Mouse (Mus musculus): ENCODE results near the gene Mras.

Gene Mras

DNA sequence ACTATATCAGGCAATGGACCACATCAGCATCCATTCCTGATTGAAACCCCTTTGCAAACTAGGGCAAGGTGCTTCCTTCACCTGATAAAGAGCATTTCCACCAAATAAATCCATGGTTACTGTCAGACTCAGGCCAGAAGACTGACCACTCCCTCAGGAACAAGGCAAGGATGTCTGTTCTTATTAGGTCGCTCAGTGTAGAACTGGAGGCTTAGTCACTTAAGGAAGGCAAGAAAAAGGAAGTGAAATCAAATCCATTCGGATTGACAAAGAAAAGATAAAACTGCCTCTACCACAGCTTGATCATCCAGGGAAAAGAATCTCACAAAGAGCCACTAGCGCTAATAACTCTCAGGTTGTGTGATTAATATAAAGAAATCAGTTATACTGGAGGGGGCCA lies 27.9 kb downstream of the Mras start:
- no peak for DNase-seq

DNA sequence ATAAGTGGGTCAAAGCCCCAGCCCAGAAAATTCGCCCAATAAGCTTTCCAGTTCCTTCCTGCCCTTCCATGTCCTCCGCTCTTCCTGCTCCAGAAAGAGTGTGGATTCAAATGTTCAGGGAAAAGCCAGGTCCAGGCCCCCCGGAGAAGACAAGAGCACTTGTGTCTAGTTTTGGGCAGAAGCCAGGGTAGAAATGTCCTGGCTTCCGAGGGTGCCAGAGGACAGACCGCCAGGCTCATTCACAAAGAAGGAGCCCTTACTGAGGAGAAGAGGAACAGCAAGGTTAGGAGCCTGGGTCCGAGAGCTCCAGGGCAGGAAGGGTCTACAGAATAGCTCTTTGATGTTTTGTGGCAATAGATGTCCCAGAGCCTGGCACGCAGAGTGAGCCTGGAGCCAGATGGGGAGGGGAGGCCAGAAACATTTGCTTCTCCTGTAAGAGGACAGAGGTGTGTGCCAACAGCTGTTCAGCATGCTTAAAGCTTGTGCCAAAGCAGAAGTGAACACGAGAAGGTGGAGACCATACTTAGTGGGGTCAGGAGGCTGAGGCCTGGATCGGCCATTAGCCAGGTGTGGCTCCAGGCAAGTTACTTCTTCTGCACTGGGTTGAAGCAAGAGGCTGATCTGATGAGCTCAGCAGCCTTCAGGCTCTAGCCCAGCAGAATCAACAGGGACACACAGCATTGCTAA lies 35.8 kb downstream of the Mras start:
- DNase-seq: no peak

DNA sequence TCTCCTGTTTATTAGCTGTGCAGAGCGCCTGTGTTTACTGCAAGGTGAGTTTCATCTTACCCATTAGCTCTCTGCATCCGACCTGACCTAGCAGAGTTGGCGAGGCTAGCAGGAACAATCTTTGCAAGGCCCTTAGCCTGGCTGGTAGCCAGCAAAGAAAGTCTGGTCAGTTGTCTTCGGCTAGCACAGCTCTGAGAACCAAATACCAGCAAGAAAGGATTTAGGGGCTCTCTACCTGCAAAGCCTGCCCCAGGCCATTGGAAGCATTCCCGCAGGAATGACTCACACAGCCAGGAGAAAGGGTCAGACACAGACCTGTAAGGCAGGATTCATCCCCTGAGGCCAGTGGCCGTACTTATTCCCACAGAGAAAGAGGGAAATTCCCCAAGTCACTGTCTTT lies 36.4 kb downstream of the Mras start:
- DNase-seq: no peak

DNA sequence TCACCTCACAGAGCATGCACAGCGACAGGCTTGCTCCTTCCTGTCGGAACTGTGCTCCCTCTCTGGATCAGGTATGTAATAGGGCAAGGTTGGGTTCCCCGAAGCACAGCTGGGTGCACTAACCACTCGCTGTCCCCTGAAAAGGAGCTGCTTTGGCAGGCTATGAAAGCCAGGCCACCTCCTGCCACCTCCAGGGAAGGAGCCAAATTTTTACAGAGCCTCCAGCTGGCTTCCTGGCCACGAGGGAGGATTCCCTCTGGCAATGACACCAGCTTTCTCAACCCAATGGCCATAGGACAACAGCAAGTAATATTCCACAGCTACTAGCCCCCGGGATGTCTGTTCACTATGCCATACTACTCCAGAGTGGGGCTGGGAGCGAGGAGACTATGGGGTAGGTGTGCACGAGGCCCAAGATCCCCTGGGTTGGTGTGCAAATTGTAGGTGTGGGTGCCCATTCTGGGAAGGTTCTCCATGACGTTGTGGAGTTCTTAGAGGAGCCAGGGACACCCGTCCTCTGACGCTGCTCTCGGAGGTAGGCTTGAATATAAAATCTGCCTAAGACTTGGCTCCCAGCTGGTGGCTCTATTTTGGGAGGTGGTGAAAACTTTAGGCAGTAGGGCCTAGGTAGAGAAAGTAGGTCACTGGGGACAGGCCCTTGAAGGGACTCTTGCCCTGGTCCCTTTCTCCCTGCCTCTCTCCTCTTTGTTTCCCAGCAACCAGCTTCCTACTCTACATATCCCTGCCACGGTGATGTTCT lies 39.9 kb downstream of the Mras start:
- DNase-seq: no peak

DNA sequence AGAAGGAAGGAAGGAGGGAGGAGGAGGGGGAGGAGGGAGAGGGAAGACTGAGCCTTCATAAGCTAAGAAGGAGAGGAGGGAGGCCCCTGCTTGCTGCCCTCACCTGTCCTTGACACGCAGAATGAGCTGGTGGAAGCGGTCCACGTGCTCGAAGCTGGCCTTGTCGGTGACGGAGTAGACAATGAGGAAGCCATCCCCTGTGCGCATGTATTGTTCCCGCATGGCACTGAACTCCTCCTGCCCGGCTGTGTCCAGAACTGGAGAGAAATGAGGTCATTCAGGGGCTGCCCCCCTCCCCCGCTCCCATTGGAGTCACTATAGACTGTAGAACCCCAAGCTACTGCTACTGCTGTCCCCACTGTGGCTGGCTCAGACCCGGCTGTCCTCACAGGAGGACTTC lies 42.8 kb downstream of the Mras start:
- peak; percentile 69 for DNase-seq

DNA sequence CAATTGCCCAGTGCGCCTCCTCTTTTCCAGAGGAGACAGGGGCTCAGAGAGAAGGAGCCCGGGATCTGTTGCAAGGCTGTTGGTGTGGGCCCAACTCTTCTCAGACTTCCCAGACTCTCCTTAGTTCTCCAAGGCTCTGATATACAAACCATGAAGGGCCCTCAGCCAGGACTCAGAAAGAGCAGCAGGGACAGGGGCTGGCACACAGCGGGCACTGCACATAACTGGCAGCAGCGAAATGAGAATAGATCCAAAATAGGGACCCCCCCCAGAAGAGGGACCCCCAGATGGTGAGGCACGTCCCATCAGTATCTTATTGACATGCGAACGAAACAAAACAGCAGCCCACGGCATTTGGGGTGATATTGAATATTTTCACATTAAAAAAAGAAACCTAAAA lies 44.0 kb downstream of the Mras start:
- no peak for DNase-seq

DNA sequence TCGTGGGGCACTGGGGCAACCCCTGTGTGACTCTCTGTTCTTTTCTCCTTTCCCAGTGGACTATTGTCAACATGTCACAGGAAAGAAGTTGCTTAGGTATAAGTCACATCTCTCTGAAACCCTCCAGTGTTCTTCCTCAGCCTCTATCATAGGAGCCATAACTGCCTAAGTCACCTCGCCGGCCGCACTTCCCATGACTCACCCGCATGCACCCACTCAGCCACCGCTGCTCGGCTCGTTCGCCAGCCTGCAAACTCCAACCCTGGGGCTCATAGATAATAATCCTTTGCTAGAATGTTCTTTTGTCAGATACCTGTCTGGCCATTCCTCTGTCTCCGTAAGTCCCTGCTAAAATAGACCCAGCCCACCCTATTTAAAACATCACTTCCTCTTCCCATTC lies 45.6 kb downstream of the Mras start:
- no peak for DNase-seq

DNA sequence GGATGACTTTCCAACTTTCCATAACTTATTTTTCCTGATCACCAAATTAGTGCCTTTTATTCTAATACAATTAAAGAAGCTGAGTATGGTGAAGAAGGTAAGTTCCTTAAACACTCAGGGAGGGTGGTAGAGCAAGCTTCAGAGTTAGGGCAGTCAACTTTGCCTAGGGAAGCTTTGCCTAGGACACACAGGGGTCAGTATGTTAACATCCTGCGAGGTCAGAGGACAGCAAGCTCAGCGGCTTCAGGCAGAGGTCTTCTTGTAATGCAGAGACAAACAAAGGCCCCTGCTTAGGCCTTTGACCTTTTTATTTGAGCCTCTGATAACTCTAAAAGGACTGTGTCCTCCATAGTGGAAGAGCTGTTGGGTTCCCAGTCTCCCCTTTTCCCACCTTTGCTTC lies 46.5 kb downstream of the Mras start:
- no peak for DNase-seq

DNA sequence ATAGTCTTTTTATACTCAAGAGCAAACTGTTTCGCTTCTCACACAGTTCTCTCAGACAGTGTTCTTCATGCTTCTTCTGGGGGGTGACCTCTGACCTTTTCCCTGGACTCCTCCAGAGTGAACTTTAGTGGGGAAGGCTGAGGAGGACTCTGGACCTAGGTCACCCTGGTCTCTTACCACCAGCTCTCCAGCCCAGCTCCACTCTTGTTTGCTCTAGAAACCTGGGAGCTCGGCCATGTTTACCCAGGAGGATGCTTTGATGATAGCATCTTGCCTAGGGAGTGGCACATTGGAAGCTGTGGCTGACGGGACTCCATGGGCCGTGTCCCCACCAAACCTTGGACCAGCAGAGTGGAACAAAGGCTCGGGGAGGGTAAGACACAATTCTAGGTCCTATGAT lies 47.0 kb downstream of the Mras start:
- DNase-seq: no peak

DNA sequence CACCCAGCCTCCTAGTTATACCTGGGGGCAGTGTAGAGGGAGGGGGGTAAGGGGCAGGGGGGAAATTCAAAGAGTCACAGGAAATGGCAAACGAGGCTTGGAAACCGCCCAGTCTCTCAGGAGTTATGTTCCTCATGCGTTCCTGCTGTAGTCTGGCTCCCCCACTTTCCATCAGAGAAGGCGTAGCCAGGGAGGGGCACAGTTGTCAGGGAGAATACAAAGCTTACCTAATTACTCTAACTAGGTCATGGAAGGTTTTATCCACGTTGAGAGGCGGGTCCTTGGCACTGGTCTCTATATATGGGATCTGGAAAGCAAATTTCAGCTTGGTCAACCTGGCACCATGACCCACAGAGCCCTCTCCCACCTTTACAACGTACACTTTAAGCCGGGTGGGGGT lies 47.7 kb downstream of the Mras start:
- peak; percentile 56 for DNase-seq

DNA sequence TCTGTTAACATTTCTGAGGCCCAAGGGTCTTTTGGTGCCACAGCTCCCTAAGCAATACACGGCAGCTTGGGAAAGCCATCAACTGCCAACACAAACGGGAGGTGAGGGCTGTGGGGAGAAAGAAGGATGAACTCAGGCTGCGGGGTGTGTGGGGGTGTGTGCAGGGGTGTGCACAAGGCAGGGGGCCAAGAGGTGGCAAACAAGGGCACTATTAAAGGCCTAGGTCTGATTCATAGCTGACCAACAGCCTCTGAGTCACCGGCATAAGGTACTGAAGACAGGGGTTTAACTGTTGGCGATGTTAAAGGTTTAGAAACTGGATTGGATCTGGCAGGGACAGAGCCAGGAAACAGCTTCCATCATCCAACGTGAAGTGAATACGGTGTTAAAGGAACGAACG lies 48.3 kb downstream of the Mras start:
- DNase-seq: no peak

DNA sequence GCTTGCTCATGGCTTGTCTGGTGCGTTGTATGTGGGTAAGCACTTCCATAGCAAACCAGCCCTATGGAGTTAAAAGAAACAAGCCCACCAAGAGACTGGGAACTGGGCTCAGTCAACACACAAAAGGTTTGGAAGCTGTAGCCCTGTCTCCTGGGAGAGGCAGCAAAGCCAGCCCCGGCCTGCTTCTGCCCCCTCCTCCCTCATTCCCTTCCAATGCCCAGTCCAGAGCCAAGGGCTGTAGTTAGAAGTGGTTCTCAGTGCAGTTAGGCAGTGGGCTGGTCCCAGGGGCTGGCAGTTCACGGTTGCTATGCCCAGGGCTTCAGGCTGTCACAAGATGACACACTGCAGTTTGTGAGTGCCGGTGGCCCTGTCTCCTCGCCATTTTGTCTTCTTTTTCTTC lies 49.1 kb downstream of the Mras start:
- no peak for DNase-seq

DNA sequence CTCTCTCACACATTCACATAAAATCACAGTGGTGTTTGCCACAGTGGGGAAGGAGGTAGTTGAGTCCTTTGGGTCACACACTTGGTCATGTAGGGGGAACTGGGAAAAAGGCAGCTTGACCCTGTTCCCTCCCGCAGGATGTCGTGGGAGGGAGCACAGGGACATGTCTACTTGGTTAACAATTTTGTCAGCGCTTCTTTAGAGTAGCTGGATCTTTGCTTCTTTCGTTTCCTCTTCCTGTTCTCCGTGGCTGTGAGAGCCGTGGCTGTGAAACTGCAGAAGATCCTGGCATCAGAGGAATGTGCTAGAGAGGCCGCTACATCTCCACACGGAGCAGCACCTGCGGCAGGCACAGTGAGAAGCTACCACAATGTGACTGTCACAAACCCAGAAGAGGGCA lies 54.6 kb downstream of the Mras start:
- DNase-seq: no peak

DNA sequence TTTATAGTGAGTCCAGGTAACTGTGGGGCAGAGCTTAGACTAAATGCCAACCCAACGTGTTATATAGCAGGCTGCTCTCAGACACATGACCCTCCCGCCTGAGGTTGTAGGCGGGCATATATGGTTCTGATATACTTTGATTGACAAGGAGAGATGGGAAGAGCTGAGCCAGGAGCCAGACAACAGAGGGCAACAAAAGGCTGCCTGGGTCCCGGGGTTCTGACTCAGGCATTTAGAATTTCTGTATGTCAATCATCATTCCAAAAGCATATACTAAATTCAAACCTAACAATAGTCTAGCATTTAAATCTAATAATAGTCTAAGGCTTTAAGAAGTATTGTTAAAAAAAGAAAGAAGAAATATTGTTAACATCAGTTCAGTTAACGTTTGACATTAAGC lies 58.0 kb downstream of the Mras start:
- no peak for DNase-seq

DNA sequence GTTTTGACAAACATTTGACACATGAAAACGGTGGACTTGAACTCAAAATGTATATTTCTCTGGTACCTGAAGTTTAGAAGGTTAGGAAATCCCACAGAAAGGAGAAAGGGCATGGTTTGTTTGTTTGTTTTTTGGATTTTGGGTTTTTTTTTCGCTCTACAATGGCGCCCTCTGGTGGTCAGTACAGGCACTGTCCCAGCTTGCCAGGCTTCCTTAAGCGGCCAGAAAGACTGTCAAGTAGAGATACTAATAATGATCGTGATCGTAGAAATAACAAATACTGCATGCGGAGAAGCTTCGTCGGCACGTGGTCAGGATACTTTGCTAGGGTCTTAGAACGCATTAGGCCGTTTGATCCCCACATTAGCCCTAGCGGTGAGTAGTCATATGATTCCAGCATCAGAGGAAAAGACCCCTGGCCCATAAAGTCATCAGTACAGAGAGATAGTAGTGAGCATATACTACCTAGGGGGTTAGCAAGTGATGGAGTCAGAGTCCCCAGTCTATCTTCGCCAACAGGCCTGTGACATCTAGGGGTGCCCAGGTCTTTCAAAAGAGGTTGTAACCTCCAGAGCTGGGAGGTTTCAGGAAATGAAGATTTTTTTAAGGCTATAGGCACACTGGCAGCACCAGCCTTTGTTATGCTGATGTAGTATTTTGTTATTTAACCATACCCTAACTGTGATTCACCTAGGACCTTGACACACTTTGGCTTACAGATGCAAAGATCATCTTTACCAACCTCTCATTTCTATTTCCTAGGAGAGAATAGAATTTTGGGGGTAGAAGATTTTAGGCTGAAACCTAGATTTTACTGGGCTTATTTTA lies 60.4 kb downstream of the Mras start:
- DNase-seq: peak; percentile 62

DNA sequence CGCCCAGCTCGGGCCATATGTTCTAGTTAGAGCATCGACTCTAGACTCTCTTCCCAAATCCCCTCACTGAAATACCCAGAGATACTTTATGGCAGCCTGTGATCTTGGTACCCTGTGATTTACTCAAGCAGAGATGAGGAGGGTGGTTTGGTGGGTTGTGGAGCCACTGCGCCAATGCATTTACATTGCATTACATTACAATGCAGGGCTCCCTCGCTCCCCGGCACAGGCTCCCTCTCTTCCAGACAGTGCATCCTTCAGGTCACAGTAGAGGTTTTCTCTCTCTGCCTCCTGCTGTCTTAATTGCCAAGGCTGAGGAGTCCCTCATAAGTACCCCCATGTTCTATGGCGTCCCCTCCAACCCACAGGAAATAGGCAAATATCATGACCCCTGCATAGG lies 68.8 kb downstream of the Mras start:
- DNase-seq: no peak

DNA sequence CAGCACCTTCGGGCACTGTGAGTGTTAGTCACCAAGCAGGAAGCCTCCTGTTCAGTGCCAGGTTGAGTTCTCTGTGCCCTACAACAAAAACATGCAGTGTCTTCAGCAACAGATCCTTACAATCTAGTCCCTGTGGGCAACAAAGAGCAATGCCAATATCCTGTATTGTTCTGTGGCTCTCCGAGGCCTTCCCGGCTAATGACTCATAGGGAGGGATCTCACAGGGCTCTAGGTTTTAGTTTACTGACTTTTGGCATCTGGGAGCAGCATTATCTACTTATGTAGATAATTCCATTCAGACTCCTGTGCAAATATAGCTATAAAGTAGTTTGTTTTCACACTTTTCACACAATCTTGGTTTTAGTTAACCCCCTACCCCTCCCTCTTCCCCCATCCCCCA lies 71.3 kb downstream of the Mras start:
- no peak for DNase-seq

DNA sequence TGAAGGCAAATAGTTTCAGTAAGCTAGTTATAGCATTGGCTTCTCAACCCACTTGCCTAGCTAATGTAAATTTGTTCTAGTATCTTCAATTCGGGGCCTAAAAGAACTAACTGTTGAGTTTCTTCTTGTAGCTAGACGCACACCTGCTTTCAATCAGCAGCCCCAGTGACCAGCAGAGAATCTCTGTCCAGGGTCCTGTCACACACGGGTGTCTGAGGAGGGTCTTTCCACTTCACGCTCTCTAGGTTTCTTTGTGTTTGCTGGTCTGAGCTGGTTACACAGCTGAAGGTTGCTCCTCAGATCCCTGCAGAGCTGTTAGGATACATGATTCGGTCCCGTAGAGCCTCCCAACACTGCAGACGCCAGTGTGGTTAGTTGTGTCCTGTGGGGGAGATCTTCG lies 74.1 kb downstream of the Mras start:
- DNase-seq: no peak

DNA sequence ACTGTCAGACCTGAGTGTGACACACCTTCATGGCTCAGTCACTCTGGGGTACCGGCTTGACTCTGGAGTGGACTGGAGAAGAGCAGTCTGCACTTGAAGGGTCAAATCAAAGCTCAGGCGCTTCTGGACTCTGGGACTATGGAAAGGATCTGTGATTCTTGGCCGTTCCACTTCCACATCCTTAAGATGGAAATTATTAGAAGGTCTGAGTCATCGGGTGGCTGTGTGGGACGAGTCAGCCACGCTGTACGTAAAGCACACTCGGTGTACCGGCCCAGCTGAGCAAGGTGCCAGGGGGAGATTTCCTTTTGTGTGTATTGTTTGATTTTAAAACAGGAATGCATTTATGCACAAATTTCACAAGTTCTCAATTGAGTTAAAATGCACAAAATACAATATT lies 75.2 kb downstream of the Mras start:
- no peak for DNase-seq

DNA sequence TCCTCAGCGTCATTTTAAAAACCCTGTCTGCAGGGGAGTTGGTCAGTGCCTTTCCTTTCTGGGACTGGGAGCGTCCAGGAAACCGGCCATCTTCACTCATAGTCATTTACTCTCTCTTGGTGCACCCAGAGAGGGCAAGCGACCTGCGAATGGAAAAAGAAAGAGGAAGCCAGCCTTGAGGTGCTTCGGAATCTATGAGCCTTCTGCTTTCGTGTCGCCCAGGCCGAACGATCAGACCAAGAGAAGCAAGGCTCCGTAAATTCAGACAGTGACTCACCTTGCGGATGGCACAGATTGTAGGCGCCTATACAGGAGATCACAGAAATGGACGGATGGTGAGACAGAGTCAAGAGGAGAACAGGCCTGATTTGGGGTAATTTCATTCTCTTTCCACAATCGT lies 78.2 kb downstream of the Mras start:
- DNase-seq: no peak

DNA sequence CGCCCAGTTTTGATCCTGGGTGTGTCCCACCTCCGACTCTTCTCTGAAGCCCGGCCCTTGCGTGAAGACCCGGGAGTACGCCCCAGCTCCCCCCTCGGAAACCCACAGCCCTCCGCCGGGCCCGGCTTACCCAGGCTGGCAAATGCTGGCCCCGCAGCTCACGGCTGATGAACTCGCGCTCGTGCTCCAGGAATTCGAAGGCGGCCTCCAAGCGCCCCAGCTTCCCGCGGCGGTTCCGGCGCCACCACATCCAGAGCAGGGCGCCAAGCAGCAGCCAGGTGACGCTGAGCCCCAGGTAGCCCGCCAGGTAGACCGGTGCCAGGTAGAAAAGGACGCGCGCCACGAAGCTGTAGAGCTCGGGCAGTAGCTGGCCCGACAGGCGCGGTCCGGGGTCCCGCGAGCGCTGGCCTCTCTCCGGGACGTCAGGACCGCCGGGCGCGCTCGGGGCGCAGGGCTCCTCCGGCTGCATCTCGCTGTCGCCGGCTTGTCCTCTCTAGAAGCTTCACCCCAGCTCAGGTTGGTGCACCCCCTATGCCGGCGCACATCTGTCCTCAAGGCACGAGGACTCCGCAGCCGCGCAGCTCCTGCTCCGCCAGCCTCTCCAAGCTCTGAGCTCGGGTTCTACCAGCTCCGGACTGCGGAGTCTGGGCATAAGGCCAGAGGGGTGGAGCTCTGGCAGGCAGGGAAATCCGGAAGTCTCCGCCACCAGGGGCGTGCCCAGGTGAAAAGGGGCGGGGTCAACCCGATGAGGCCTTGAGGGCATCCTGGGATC lies 79.1 kb downstream of the Mras start, which contains the start of gene Esyt3:
Esyt3 (minus strand) TSS at position 637 of the 772 bp plus-strand sequence.
- DNase-seq: peak; percentile 64

DNA sequence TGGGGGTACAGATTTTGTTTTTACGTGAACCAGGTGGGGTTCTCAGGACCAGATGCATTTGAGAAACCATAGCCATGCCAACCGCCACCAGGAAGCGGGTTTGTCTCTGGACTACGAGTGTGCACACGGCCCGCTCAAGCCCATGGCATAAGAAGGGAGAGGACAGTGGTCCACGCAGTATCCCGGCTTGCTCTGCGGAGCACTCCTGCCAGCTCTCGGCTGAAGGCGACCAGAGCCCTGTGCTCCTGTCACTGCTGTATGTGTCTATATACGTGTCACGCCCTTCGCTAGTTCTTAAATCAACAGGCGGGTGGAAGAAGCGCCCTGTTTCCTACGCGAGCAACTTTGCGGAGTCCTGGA lies 79.6 kb downstream of the Mras start:
- DNase-seq: peak; percentile 61

DNA sequence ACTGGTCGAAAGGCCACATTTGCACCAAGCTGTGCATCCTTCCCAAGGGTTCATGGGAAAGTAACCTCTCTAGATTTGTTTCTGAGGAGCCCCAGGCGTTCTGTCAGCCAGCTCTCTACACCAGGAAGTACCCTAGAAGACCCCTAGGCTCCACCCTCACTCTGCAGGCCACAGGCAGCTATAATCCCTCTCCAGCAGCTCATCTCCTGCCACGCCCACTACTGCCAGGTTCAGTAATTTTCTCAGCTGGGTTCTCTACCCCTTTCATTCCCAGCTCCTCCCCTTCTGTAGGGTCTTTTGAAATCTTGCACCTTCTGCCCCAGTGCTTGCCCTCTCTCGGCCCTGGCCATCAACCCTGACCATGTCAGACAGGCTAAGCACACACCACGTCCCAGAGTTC lies 81.2 kb downstream of the Mras start:
- peak; percentile 39 for DNase-seq
